Comparison of ENCODE assay signal across 19 mouse cellular contexts in genomic region chr2:38157002-38157401, GRCm38 (mm10).
DNase-seq lines count a peak whose midpoint lies in the region; ATAC-seq lines count a peak whose summit lies in the region.
"Had no signal": no experiment of that assay in that cellular context is flagged by ENCODE, and none has a peak within 500 bp of the region (broad histone marks: within the 10 kb centered on the region; RNA-seq: fewer than 3 reads in every experiment).

No protein-coding gene starts in this region.

- no peak overlapping the region for H3K9ac ChIP-seq in hindbrain, embryonic 12.5 days
- no peak overlapping the region for H3K9ac ChIP-seq in forebrain, embryonic 13.5 days
- H3K9ac ChIP-seq in midbrain, embryonic 14.5 days (replicated peaks; ENCODE audit: low read length) = no peak overlapping the region
- H3K9ac ChIP-seq: embryonic facial prominence, embryonic 13.5 days; heart, embryonic 12.5 days had no signal

- H3K4me2 ChIP-seq in hindbrain, embryonic 12.5 days (replicated peaks) = no peak overlapping the region
- peak overlapping the region; percentile 22 for H3K4me2 ChIP-seq in forebrain, embryonic 13.5 days
- no peak overlapping the region for H3K4me2 ChIP-seq in midbrain, embryonic 14.5 days (ENCODE audit: low read length)
- H3K4me2 ChIP-seq: embryonic facial prominence, embryonic 13.5 days; heart, embryonic 12.5 days had no signal

- DNase-seq in hindbrain, embryonic 10.5 days (ENCODE audit: low spot score) = no peak
- peak; percentile 51 for DNase-seq in Muller cell, postnatal 12 days (ENCODE audit: inconsistent ontology term)
- DNase-seq in midbrain, embryonic 14.5 days = peak; percentile 28
- DNase-seq in kidney, adult 11 months = no peak
- DNase-seq: adrenal gland, adult 2 months; adrenal gland, postnatal 36 days; cerebellum, adult 11-12 months; cerebellum, adult 9-10 months; cerebellum, postnatal 25 days; gastrocnemius, postnatal 25 days had no signal

- H3K4me1 ChIP-seq in hindbrain, embryonic 10.5 days (replicated peaks) = peaks cover 26% of the 10 kb centered on the region
- peaks cover 4% of the 10 kb centered on the region; the same call in 1 of the 2 replicates for H3K4me1 ChIP-seq in hindbrain, embryonic 12.5 days
- H3K4me1 ChIP-seq in forebrain, embryonic 13.5 days = peaks cover 21% of the 10 kb centered on the region
- peaks cover 16% of the 10 kb centered on the region for H3K4me1 ChIP-seq in midbrain, embryonic 14.5 days (ENCODE audit: control insufficient read depth, insufficient read depth, low read length)
- H3K4me1 ChIP-seq: embryonic facial prominence, embryonic 13.5 days; heart, embryonic 12.5 days had no signal

- H3K27ac ChIP-seq in hindbrain, embryonic 10.5 days = peak overlapping the region; percentile 29; the same call in 1 of the 2 replicates
- no peak overlapping the region for H3K27ac ChIP-seq in hindbrain, embryonic 12.5 days
- H3K27ac ChIP-seq in forebrain, embryonic 13.5 days = peak overlapping the region; percentile 55
- no peak overlapping the region for H3K27ac ChIP-seq in midbrain, embryonic 14.5 days (replicated peaks; ENCODE audit: low read depth, low read length)
- H3K27ac ChIP-seq: embryonic facial prominence, embryonic 13.5 days had no signal

- no peak for ATAC-seq in hindbrain, embryonic 12.5 days (ENCODE audit: low FRiP score)
- ATAC-seq in forebrain, embryonic 13.5 days = peak; percentile 71
- ATAC-seq in midbrain, embryonic 14.5 days (ENCODE audit: low FRiP score, low TSS enrichment) = no peak; the same call in 1 of the 2 replicates
- no peak for ATAC-seq in erythroblast, adult 5-6 weeks (replicated peaks; ENCODE audit: low FRiP score, poor library complexity, severe bottlenecking)
- ATAC-seq: hindbrain, embryonic 16.5 days; inflammation-experienced regulatory T-cells, adult 6 months; intestine, postnatal 0 days had no signal

- no peak overlapping the region for H3K4me3 ChIP-seq in hindbrain, embryonic 10.5 days
- H3K4me3 ChIP-seq in hindbrain, embryonic 12.5 days = no peak overlapping the region
- H3K4me3 ChIP-seq in forebrain, embryonic 13.5 days = no peak overlapping the region
- H3K4me3 ChIP-seq in midbrain, embryonic 14.5 days (replicated peaks; ENCODE audit: low read depth, low read length) = no peak overlapping the region
- H3K4me3 ChIP-seq: embryonic facial prominence, embryonic 13.5 days; heart, embryonic 12.5 days had no signal

- H3K9me3 ChIP-seq in hindbrain, embryonic 10.5 days = no peaks in the 10 kb centered on the region
- no peaks in the 10 kb centered on the region for H3K9me3 ChIP-seq in hindbrain, embryonic 12.5 days (replicated peaks)
- no peaks in the 10 kb centered on the region for H3K9me3 ChIP-seq in forebrain, embryonic 13.5 days (replicated peaks)
- H3K9me3 ChIP-seq in midbrain, embryonic 14.5 days (ENCODE audit: control insufficient read depth, low read length) = no peaks in the 10 kb centered on the region
- H3K9me3 ChIP-seq: embryonic facial prominence, embryonic 13.5 days; heart, embryonic 12.5 days had no signal

- H3K36me3 ChIP-seq in hindbrain, embryonic 10.5 days = no peaks in the 10 kb centered on the region
- H3K36me3 ChIP-seq in hindbrain, embryonic 12.5 days = no peaks in the 10 kb centered on the region
- H3K36me3 ChIP-seq in forebrain, embryonic 13.5 days (ENCODE audit: poor library complexity, severe bottlenecking) = no peaks in the 10 kb centered on the region
- no peaks in the 10 kb centered on the region for H3K36me3 ChIP-seq in midbrain, embryonic 14.5 days (ENCODE audit: control insufficient read depth, insufficient read depth, low read length)
- H3K36me3 ChIP-seq: embryonic facial prominence, embryonic 13.5 days; heart, embryonic 12.5 days had no signal

- no peaks in the 10 kb centered on the region for H3K27me3 ChIP-seq in hindbrain, embryonic 10.5 days (ENCODE audit: insufficient read depth, poor library complexity, severe bottlenecking)
- no peaks in the 10 kb centered on the region for H3K27me3 ChIP-seq in hindbrain, embryonic 12.5 days
- H3K27me3 ChIP-seq in forebrain, embryonic 13.5 days = no peaks in the 10 kb centered on the region
- no peaks in the 10 kb centered on the region for H3K27me3 ChIP-seq in midbrain, embryonic 14.5 days (ENCODE audit: control insufficient read depth, insufficient read depth, low read length)
- H3K27me3 ChIP-seq: CH12.LX; embryonic facial prominence, embryonic 13.5 days; heart, embryonic 12.5 days had no signal

- 53% methylated on average over 1 of the region's 1 CpGs for WGBS in hindbrain, embryonic 10.5 days
- WGBS in hindbrain, embryonic 12.5 days = 45% methylated on average over 1 of the region's 1 CpGs
- 8% methylated on average over 1 of the region's 1 CpGs for WGBS in forebrain, embryonic 13.5 days
- WGBS in midbrain, embryonic 14.5 days = 9% methylated on average over 1 of the region's 1 CpGs

Comparison
In these comparisons a context has a peak if more than half of its experiments do, and no peak if none do; other contexts are left out.
1. H3K27ac ChIP-seq: peak in hindbrain, embryonic 10.5 days (single experiment) and forebrain, embryonic 13.5 days (single experiment); none in hindbrain, embryonic 12.5 days (single experiment) and midbrain, embryonic 14.5 days (single experiment).
2. DNase-seq: peak in Muller cell, postnatal 12 days (single experiment) and midbrain, embryonic 14.5 days (single experiment); none in hindbrain, embryonic 10.5 days (single experiment) and kidney, adult 11 months (single experiment).